Mouse (Mus musculus) ovary, postnatal 36 days (tissue): Measurements from ENCODE around the gene Rab36.
"Not testable (repeated sequence)": the region's sequence is repeated elsewhere in the genome, so short reads cannot be mapped to it uniquely, and the experiment has no call there.

Source experiments
- DNase-seq: peaks from one replicate; pipeline ENCODE4 v3.0.0; 2022; ENCODE audit warnings: low spot score, mixed read lengths

Gene Rab36

DNA sequence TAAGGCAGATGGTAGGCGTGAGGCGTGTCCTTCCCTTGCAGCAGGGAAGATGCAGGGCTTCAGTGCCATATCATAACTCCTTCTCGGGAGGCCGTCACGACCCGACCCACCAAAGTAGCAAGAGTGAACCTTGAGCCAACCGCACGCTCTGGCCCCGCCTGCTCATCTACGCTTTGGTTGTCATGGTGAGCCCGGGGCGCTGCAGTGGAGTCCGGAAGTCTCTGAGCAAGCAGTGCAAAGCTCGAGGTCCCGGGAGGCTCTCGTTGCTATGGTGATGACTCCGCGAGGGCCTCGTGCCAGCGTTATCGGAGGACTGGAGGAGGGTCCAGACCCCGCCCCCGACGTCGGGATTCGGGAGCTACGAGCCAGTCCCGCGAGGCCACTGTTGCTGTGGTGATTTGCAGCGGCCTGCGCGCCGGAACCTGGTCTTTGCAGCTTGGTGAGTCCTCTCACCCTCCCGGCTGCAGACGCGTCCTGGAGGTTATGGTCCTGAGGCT is at the start of gene Rab36:
Rab36 (plus strand) TSS at position 176 of the 497 bp plus-strand sequence.
- DNase-seq = peak; percentile 99

DNA sequence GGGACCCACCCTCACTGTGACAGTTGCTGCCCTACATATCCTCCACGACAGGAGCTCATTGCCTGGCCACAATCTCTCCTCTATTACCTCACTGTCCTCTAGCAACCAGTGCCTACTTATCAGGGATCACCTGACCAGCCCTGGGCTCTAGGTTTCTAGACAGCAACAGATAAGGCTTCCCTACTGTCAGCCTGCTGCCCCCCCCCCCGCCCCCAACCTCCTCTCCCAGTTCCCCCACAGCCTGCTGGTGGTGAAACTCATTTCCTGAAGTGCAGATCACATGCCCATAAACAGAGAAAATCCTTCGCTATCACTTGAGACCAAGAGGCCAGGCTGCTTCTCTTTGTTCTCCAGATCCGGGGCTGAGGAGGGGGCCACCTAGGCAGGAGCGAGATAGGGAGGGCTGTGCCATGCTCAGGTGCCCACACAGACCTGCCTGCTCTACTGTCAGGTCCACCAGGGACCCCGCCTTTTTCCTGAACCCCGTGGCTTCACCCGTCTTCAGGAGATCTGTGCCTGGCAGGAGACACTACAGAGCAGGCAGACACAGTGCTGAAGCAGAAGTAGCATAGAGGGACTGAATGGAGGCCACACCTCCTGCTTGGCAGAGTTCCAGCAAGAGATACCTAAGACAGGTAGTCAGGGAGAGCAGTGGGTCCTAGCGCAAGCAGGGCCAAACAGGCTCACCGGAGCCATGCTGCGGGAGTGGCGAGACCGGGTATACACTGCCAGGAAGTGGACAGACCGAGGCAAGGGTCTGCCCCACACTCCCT is 49.0 kb upstream of the Rab36 start:
- no peak for DNase-seq

- no peak for DNase-seq
These were observed 47.0 kb upstream of the Rab36 start for GRCm38 (mm10) chr10:74989814-74990213.

DNA sequence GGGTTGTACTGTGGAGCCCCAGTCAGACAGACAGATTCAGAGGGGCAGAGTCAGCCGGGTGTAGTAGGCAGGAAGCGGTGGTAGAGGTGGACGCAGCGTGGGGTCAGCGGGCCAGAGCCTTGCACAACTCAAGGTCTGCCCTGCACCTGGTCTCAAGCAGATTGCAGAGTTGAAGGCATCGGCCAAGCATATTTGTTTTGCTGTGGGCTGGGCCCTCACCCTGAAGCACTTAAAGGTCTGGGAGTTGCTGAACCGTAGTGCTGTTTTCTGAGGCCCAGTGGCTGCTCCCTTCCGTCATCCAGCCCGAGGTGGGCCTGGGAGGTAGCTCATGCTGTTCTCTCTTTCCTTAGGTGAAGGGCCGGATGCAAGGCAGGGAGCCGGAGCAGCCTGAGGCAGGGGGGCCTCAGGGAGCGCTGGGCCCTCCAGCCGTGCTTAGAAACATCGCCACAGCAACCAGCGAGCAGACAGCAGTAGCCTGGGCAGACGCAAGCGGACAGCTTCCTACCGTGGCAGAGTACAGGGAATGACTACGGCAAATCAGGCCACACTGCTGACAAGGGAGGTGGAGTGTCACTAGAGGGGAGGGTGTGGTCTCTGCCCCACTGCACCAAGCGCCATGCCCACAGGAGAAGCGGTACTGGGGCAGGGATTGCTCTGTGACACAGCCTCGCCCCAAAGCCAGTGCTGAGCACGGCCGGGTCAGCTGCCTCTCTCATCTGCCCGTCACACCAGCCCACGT is 46.1 kb upstream of the Rab36 start:
- DNase-seq = no peak

- DNase-seq = no peak
These were observed 42.0 kb upstream of the Rab36 start for GRCm38 (mm10) chr10:74994863-74995262.

- no peak for DNase-seq
These were observed 41.5 kb upstream of the Rab36 start for GRCm38 (mm10) chr10:74995377-74995776.

DNA sequence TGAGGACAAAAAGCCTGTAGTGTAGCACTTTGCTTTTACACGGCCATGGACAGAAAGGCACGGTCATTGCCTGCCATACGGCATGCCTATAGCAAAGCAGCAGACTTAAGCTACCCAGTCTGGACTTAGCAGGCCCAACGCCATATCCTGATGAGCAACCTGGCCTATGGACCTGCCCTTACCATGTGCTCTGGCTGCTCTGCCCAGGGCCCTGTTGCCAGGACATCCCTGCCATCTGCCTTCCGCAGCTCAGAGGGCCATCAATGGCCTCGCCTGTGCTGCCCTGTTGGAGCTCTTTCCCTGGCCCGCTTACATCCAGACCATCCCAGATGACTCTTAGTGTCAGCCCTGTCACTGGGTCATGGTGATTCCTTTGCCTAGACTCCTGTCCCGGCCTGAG is 35.5 kb upstream of the Rab36 start:
- no peak for DNase-seq

- no peak for DNase-seq
These were observed 32.8 kb upstream of the Rab36 start for GRCm38 (mm10) chr10:75004067-75004466.

DNA sequence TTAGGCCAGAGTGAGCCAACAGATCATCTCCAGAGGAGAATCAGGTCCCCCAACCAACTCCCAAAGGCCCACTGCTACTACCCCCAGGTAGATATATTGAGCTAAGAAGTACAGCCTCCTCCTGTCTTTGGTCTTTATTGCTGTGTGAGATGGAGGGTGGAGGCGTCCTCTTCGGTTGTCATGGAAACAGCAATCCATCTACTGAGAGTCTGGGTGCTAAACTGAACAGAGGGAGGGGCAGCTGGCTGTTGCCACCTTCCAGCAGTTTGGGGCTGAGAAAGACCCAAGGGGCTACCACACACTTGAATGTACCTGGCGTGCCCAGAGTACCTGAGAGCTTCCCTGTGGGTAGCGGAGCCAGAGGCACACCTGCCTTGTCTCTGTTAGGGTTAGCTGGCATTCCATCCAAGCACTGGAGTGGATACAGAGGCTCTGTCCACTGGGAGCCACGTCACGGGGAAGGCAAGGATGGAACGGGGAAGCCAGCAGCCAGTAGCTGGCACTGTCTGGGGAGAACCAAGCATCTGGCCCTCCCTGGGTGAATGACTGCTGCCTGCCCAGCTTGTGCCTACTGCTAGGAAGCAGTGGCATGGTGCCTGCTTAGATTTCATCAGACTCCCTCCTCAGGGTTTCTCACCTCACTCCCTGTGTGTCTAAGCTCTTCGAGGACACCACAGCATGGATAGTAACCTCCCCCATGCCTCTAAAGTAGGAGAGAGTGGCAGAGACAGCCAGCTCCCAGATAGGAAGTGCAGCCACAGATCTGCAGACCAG is 29.8 kb upstream of the Rab36 start:
- DNase-seq = no peak

DNA sequence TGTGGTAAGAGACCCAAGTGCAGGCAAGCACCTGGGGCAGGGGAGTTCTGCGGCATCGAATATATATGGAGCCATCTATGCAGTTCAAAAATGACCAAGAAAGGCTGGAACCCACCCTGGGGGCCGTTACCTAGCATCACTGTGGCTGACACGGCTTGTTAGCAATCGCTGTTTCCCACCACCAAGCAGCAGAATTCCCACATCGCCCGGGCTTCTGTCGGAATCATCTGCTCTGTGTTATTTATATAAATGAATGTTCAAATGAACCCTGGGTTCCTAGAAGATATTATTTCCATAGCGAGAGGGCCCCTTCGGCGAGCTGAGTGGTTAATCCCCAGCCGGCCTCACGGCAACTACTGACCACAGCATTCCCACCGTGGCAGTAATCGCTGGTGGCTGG is 26.2 kb upstream of the Rab36 start:
- DNase-seq = no peak

- DNase-seq = no peak
These were observed 21.4 kb upstream of the Rab36 start for GRCm38 (mm10) chr10:75015465-75015864.

DNA sequence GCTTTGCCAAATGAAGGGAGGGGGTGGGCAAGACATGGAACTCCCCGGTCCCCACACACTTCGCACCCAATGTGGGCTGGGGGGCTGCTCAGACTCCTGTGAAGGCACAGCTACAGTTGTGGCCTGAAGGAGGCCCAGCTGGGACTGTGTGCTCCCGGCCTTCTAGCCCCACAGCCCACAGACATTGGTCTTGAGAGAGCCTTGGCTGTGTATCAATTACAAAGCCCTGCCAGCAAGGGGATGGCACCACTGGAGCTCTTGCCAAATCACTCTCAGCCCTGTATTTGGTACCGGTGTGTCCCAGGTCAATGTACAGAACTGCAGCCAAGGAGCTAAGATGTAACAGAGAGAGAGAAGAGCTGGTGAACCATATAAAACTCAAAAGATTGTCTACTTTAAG is 20.4 kb upstream of the Rab36 start:
- DNase-seq = no peak

DNA sequence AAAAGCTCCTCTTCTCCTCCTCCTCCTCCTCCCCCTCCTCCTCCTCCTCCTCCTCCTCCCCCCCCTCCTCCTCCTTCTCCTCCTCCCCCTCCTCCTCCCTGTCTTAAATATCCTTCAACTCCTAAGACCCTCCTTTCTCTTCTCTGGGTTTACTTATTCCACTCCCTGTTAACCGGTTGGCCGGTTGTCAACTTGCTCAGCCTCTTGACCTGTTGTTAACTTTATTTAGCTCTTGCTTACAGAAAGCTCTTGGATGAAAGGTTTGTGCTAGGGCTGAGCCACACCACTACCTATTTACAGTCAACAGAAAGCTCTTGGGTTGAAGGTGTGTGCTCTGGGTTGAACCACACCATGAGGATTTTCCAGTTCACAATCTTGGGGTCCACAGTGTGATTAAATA is 16.6 kb upstream of the Rab36 start:
- DNase-seq = no peak

- DNase-seq = peak; percentile 69
These were observed 15.7 kb upstream of the Rab36 start for GRCm38 (mm10) chr10:75021138-75021537.

GRCm38 (mm10) chr10:75026491-75026890 is 10.4 kb upstream of the Rab36 start:
- no peak for DNase-seq

GRCm38 (mm10) chr10:75028743-75029142 is 8.1 kb upstream of the Rab36 start:
- no peak for DNase-seq

DNA sequence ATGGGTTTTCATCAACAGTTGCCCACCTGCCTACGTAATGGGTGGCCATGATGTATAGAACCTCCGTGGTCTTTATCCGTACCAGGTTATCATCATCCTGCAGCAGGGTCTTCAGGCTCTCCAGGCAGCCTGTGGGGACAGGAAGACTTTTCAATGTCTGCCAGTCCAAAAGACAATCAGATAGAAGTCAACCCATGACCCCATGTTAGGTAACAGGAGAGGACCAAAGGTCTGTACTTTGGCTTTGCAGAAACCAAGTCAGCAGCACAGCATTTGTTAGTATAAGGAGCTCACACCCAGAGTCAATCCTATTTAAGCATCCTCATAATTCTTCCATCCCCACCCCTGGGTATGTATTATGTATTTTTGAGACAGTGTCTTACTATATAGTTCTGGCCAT is 7.2 kb upstream of the Rab36 start:
- DNase-seq = no peak

GRCm38 (mm10) chr10:75030234-75030633 is 6.6 kb upstream of the Rab36 start:
- no peak for DNase-seq

DNA sequence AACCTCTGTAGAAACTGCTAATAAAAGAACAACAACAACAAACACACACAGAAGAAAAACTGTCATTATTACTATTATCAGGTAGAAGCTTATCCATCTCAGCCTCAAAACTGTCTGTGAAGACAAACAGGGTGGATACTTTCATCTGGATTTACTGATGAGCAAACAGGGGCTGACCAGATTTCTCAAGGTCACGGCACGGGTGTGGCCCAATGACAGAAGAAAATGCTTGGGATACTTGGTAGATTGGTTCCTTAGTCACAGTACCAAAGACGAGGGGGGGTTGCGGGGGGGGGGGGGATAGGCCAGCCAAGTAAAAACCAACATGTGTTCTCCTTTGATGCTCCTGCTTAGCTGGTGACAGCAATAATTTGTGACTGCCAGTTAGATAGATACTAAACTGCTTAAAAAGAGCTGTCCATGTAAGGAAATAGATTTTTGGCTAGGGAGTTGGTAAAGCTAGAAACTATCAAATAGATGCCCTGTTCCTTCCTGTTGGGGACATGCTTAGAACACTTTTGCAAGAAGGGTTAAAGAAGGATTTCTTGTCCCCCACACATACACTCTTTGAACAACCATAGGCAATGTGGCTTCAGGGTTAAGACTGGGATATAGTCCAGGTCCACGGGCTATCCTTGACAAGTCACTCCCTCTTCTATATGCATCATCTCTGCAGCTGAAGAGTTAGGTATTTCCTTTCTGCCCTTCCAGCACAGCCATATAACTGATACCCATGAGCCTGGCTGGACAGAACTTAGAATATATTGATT is 5.3 kb upstream of the Rab36 start:
- DNase-seq = no peak

DNA sequence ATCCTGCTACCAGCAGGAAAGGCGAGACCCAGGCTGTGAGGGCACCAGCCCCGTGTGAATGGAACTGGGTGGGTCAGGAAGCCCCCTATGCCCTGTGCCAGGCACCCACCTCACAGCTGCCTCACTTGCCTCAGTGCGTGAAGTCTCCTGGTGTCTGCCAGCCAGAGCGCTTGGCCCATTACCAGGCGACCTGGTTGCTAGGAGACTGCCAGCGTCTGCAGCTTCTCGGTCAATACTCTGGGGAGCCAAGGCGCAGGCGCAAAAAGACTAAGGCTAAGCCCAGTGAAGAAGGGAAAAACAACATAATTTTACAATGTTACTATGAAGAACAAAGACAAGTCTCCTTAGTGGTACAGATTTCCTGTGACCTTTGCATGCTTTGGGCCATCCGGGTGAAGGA is 4.5 kb upstream of the Rab36 start, which contains the start of gene Rsph14:
Rsph14 (minus strand) TSS at position 192 of the 400 bp plus-strand sequence.
- DNase-seq = peak; percentile 88

GRCm38 (mm10) chr10:75042060-75042459 is 5.2 kb downstream of the Rab36 start:
- not testable (repeated sequence) for DNase-seq

DNA sequence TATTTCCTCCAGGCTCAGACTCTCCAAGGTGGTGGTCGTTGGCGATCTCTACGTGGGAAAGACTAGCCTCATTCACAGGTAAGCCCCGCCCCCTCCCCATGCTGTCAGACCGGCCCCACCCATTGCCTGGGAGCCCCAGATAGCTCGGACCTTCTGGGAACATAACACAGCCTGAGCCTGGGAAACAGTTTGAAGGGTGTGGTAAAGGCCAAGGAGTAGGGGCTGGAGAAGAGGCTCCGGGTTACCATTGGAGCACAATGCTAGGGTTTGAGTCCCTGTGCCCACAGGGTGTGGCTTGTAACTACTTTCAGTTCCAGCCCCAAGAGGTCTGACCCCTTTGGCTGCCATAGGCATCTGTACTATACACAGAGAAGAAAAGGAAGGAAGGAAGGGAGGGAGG is 7.6 kb downstream of the Rab36 start:
- DNase-seq = no peak
